Mouse (Mus musculus): Measurements from ENCODE around the gene Itih3. TPM values are rescaled to one million over a fixed set of nuclear protein-coding genes. Genes with fewer than 3 reads are reported as not detected.

Gene Itih3
- polyA plus RNA-seq, 1 experiment = 1.4 TPM

DNA sequence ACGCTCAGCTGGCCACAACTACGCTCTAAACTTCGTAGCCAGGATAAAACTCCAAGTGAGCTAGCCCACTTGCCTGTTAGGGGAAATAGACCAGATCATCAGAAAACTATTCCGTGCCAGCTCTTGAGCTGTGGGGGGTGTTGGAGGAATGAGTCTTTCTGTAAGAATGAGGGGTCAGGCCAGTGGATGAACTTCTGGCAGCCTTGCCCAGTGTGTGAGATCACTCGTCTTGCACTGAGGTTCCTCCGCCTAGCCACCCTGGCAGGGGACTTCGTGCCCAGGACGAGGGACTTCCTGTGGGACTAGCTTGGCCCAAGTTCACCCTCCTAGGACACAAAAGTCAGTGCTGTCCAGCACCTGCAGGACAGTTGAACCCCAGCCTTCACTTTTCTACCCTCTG, 19.3 kb downstream of the Itih3 start:
- Histone ChIP-seq H3K27me3 (ENCODE audit: control insufficient read depth, insufficient read depth, low read length) (no peaks in the 10 kb centered on the region), H3K27ac (ENCODE audit: insufficient read depth, low read length) (no peak overlapping the region), H3K4me1 (ENCODE audit: control insufficient read depth, insufficient read depth, insufficient read length) (no peaks in the 10 kb centered on the region; the same call in 1 of the 2 replicates), H3K36me3 (ENCODE audit: control insufficient read depth, insufficient read depth, low read length) (no peaks in the 10 kb centered on the region), H3K4me3 (ENCODE audit: extremely low read depth, insufficient read depth, insufficient read length) (no peak overlapping the region)
- TF ChIP-seq POLR2A (IDR thresholded peaks at IDR 0.05; ENCODE audit: low read depth, low read length) (no peak), CTCF (IDR thresholded peaks at IDR 0.05; ENCODE audit: extremely low read depth, insufficient read depth, insufficient read length, insufficient replicate concordance) (no peak)
- 79% methylated on average over 8 of the region's 8 CpGs for WGBS
- no peak for DNase-seq (ENCODE audit: low read depth in 1 of 2, low spot score in 2 of 2)

DNA sequence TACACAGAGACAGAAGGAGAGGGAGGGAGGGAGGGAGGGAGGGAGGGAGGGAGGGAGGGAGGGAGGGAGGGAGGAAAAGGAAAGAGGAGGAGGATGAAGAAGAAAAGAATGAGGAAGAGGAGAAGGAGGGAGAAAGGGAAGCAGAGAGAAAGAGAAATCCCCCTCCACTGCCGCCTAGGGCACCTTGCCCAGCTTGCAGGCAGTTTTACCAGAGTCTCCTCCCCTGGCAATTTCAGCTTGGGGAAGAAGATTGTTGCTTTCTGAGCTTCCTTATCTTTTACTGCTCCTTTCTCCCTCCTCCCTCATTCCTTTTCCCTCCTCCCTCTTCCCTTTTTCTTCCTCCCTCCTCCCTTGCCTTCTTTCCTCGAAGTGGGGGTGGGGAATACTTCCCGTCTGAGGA, 20.5 kb downstream of the Itih3 start:
- Histone ChIP-seq H3K4me1 (ENCODE audit: control insufficient read depth, insufficient read depth, insufficient read length) (no peaks in the 10 kb centered on the region; the same call in 1 of the 2 replicates), H3K4me3 (ENCODE audit: extremely low read depth, insufficient read depth, insufficient read length) (no peak overlapping the region), H3K27me3 (ENCODE audit: control insufficient read depth, insufficient read depth, low read length) (no peaks in the 10 kb centered on the region), H3K36me3 (ENCODE audit: control insufficient read depth, insufficient read depth, low read length) (no peaks in the 10 kb centered on the region), H3K27ac (ENCODE audit: insufficient read depth, low read length) (no peak overlapping the region)
- WGBS = 64% methylated on average over 3 of the region's 3 CpGs
- TF ChIP-seq POLR2A (IDR thresholded peaks at IDR 0.05; ENCODE audit: low read depth, low read length) = no peak
- TF ChIP-seq CTCF (IDR thresholded peaks at IDR 0.05; ENCODE audit: extremely low read depth, insufficient read depth, insufficient read length, insufficient replicate concordance) = no peak
- DNase-seq (ENCODE audit: low read depth in 1 of 2, low spot score in 2 of 2) = no peak

GRCm38 (mm10) chr14:30902628-30903027, 20.9 kb downstream of the Itih3 start:
- H3K4me1 ChIP-seq (ENCODE audit: control insufficient read depth, insufficient read depth, insufficient read length) = no peaks in the 10 kb centered on the region; the same call in 1 of the 2 replicates
- DNase-seq (ENCODE audit: low read depth in 1 of 2, low spot score in 2 of 2) = no peak
- H3K36me3 ChIP-seq (ENCODE audit: control insufficient read depth, insufficient read depth, low read length) = no peaks in the 10 kb centered on the region
- no peak overlapping the region for H3K4me3 ChIP-seq (ENCODE audit: extremely low read depth, insufficient read depth, insufficient read length)
- no peak overlapping the region for H3K27ac ChIP-seq (ENCODE audit: insufficient read depth, low read length)
- WGBS = 84% methylated on average over 5 of the region's 5 CpGs
- H3K27me3 ChIP-seq (ENCODE audit: control insufficient read depth, insufficient read depth, low read length) = no peaks in the 10 kb centered on the region
- TF ChIP-seq POLR2A (IDR thresholded peaks at IDR 0.05; ENCODE audit: low read depth, low read length) (no peak), CTCF (IDR thresholded peaks at IDR 0.05; ENCODE audit: extremely low read depth, insufficient read depth, insufficient read length, insufficient replicate concordance) (no peak)

DNA sequence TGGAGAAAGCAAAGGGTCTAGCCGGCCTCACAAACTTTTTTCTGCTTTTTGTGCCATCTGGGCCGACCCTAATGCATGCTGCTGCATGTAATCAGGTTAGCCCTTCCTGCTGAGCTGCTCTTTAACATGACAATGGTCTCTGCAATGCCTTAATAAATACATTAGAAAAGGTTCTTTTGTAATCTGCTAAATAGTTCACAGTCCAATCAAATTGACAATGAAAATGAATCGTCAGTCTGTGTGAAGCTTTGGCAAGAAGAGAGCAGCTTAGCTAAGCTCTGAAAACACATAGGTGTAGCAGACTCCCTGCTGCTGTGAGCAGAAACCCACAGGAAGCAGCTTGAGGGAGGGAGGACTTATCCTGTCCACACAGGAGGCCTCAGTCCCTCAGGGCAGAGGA, 23.6 kb downstream of the Itih3 start:
- no peak for DNase-seq (ENCODE audit: low read depth in 1 of 2, low spot score in 2 of 2)
- H3K36me3 ChIP-seq (ENCODE audit: control insufficient read depth, insufficient read depth, low read length) = no peaks in the 10 kb centered on the region
- H3K27me3 ChIP-seq (ENCODE audit: control insufficient read depth, insufficient read depth, low read length) = no peaks in the 10 kb centered on the region
- 53% methylated on average over 3 of the region's 3 CpGs for WGBS
- TF ChIP-seq POLR2A (IDR thresholded peaks at IDR 0.05; ENCODE audit: low read depth, low read length) (no peak), CTCF (IDR thresholded peaks at IDR 0.05; ENCODE audit: extremely low read depth, insufficient read depth, insufficient read length, insufficient replicate concordance) (no peak)
- no peaks in the 10 kb centered on the region for H3K4me1 ChIP-seq (ENCODE audit: control insufficient read depth, insufficient read depth, insufficient read length)
- no peak overlapping the region for H3K27ac ChIP-seq (ENCODE audit: insufficient read depth, low read length)
- H3K4me3 ChIP-seq (ENCODE audit: extremely low read depth, insufficient read depth, insufficient read length) = no peak overlapping the region

- no peak for DNase-seq (ENCODE audit: low read depth in 1 of 2, low spot score in 2 of 2)
- H3K4me3 ChIP-seq (ENCODE audit: extremely low read depth, insufficient read depth, insufficient read length) = no peak overlapping the region
- H3K4me1 ChIP-seq (ENCODE audit: control insufficient read depth, insufficient read depth, insufficient read length) = peaks cover 3% of the 10 kb centered on the region; the same call in 1 of the 2 replicates
- no peak for TF ChIP-seq CTCF (IDR thresholded peaks at IDR 0.05; ENCODE audit: extremely low read depth, insufficient read depth, insufficient read length, insufficient replicate concordance)
- no peak for TF ChIP-seq POLR2A (IDR thresholded peaks at IDR 0.05; ENCODE audit: low read depth, low read length)
- WGBS = 15% methylated on average over 9 of the region's 9 CpGs
- no peak overlapping the region for H3K27ac ChIP-seq (ENCODE audit: insufficient read depth, low read length)
- H3K27me3 ChIP-seq (ENCODE audit: control insufficient read depth, insufficient read depth, low read length) = no peaks in the 10 kb centered on the region
- no peaks in the 10 kb centered on the region for H3K36me3 ChIP-seq (ENCODE audit: control insufficient read depth, insufficient read depth, low read length)
These were observed 35.3 kb downstream of the Itih3 start for GRCm38 (mm10) chr14:30888271-30888732.

- TF ChIP-seq CTCF (IDR thresholded peaks at IDR 0.05; ENCODE audit: extremely low read depth, insufficient read depth, insufficient read length, insufficient replicate concordance) = no peak
- no peak for TF ChIP-seq POLR2A (IDR thresholded peaks at IDR 0.05; ENCODE audit: low read depth, low read length)
- no peak within 1 kb of the TSS for H3K27ac ChIP-seq (ENCODE audit: insufficient read depth, low read length)
These were observed 37.4 kb downstream of the Itih3 start, which contains the start of gene Itih4 for GRCm38 (mm10) chr14:30886204-30886603. TSS of gene Itih4 (plus strand) at chr14:30886476.

GRCm38 (mm10) chr14:30885298-30885697, 38.3 kb downstream of the Itih3 start:
- H3K27ac ChIP-seq (ENCODE audit: insufficient read depth, low read length) = no peak overlapping the region
- TF ChIP-seq POLR2A (IDR thresholded peaks at IDR 0.05; ENCODE audit: low read depth, low read length) = no peak
- no peak for TF ChIP-seq CTCF (IDR thresholded peaks at IDR 0.05; ENCODE audit: extremely low read depth, insufficient read depth, insufficient read length, insufficient replicate concordance)
- 26% methylated on average over 3 of the region's 3 CpGs for WGBS

More at GRCm38 (mm10) chr14:30886204-30886603, 37.4 kb downstream of the Itih3 start, which contains the start of gene Itih4:
- no peak within 1 kb of the TSS for H3K4me3 ChIP-seq (ENCODE audit: extremely low read depth, insufficient read depth, insufficient read length)
- WGBS = 93% methylated on average over 3 of the region's 3 CpGs
- H3K4me1 ChIP-seq (ENCODE audit: control insufficient read depth, insufficient read depth, insufficient read length) = peaks cover 3% of the 10 kb centered on the region; the same call in 1 of the 2 replicates
- H3K36me3 ChIP-seq (ENCODE audit: control insufficient read depth, insufficient read depth, low read length) = no peaks in the 10 kb centered on the region
- H3K27me3 ChIP-seq (ENCODE audit: control insufficient read depth, insufficient read depth, low read length) = no peaks in the 10 kb centered on the region
- DNase-seq (ENCODE audit: low read depth in 1 of 2, low spot score in 2 of 2) = no peak

More at GRCm38 (mm10) chr14:30885298-30885697, 38.3 kb downstream of the Itih3 start:
- Histone ChIP-seq H3K36me3 (ENCODE audit: control insufficient read depth, insufficient read depth, low read length) (no peaks in the 10 kb centered on the region), H3K4me1 (ENCODE audit: control insufficient read depth, insufficient read depth, insufficient read length) (peaks cover 3% of the 10 kb centered on the region; the same call in 1 of the 2 replicates), H3K4me3 (ENCODE audit: extremely low read depth, insufficient read depth, insufficient read length) (no peak overlapping the region), H3K27me3 (ENCODE audit: control insufficient read depth, insufficient read depth, low read length) (no peaks in the 10 kb centered on the region)
- no peak for DNase-seq (ENCODE audit: low read depth in 1 of 2, low spot score in 2 of 2)
